Mouse (Mus musculus) cerebellum, adult 2 months (tissue): Measurements from ENCODE around the gene Zbtb46.

ENCODE experiments used
- CTCF ChIP-seq: fragments of 200-500 bp; IDR thresholded peaks from 2 replicates; pipeline ENCODE4 v1.5.1; 2011; ENCODE audit warnings: low read depth, mild to moderate bottlenecking, control low read depth, low read length, moderate library complexity, borderline replicate concordance; ENCODE audit not compliant: insufficient read depth
- POLR2A ChIP-seq: fragments of 200-500 bp; IDR thresholded peaks from 2 replicates; pipeline ENCODE4 v1.6.1; 2011; ENCODE audit warnings: low read length, control low read depth, borderline replicate concordance; ENCODE audit not compliant: insufficient read depth

DNA sequence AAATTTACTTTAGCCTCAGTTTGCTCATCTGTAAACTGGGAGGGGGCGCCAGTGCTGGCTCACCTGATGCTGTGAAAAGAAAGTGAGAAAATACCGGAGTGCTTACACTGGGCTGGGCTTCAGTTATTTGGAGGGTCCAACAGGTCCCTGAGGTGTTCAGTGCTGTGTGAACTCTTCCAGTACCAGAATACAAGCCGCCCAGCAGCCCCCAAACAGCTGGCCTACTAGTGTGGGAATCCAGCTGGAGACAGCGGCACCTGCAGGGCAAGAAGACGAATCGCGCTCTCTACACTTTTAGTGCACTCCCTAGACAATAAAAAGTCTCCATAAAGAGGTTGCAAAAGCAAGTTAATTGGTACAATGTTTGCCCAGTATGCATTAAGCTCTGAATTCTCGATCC, 37.1 kb upstream of the Zbtb46 start:
- no peak for TF ChIP-seq POLR2A
- peak; percentile 57; the same call in 1 of the 2 replicates for TF ChIP-seq CTCF
